Mouse (Mus musculus): Measurements from ENCODE around the gene Exoc6b.

GRCm38 (mm10) chr6:85024403-85024802 lies 44.9 kb downstream of the Exoc6b start:
- TF ChIP-seq CTCF (IDR thresholded peaks at IDR 0.05; ENCODE audit: borderline replicate concordance, extremely low read depth, insufficient read depth, insufficient read length) = no peak
- TF ChIP-seq POLR2A (IDR thresholded peaks at IDR 0.05; ENCODE audit: borderline replicate concordance, extremely low read depth, insufficient read depth, insufficient read length, poor library complexity, severe bottlenecking) = no peak
